Mouse (Mus musculus) hindbrain, postnatal 0 days (tissue): Measurements from ENCODE around the gene Rnf144b. TPM values are rescaled to one million over a fixed set of nuclear protein-coding genes. Genes with fewer than 3 reads are reported as not detected.

ENCODE experiments used
- ATAC-seq: fragments of 200-750 bp; cut with Nextera tagmentation; 2 replicates; pipeline ENCODE4 v1.8.0; 2017; ENCODE audit warnings: mild to moderate bottlenecking, moderate TSS enrichment, moderate library complexity
- DNase-seq: peaks from one replicate; pipeline ENCODE4 v3.0.0-alpha.2; 2015; ENCODE audit warnings: low spot score
- H3K27ac ChIP-seq: fragments of 300-500 bp; sonication (generic); 2 replicates; pipeline ENCODE4 v1.5.1; 2014; ENCODE audit warnings: mild to moderate bottlenecking
- H3K27me3 ChIP-seq: fragments of 300-500 bp; sonication (generic); 2 replicates; pipeline ENCODE4 v1.6.1; 2014; ENCODE audit warnings: low read length, mixed read lengths; ENCODE audit not compliant: insufficient read depth
- H3K36me3 ChIP-seq: fragments of 300-500 bp; sonication (generic); 2 replicates; pipeline ENCODE4 v1.6.1; 2014; ENCODE audit warnings: low read length, mixed read lengths; ENCODE audit not compliant: insufficient read depth
- H3K4me1 ChIP-seq: fragments of 300-500 bp; sonication (generic); 2 replicates; pipeline ENCODE4 v1.6.1; 2014; ENCODE audit warnings: antibody characterized with exemption, low read length, mixed read lengths; ENCODE audit not compliant: insufficient read depth
- H3K4me2 ChIP-seq: fragments of 300-500 bp; sonication (generic); 2 replicates; pipeline ENCODE4 v1.6.1; 2014; ENCODE audit warnings: low read depth, mild to moderate bottlenecking, low read length, moderate library complexity, mixed read lengths
- H3K4me3 ChIP-seq: fragments of 300-500 bp; sonication (generic); 2 replicates; pipeline ENCODE4 v1.5.1; 2014; ENCODE audit warnings: low read length
- H3K9ac ChIP-seq: fragments of 300-500 bp; sonication (generic); replicated peaks from 2 replicates; pipeline ENCODE4 v1.6.1; 2014; ENCODE audit warnings: mild to moderate bottlenecking, low read length, moderate library complexity, mixed read lengths
- H3K9me3 ChIP-seq: fragments of 300-500 bp; sonication (generic); 2 replicates; pipeline ENCODE4 v1.6.1; 2016; ENCODE audit warnings: low read length, mixed read lengths
- CTCF ChIP-seq: IDR thresholded peaks from 2 replicates; pipeline ENCODE4 v1.5.1; 2016; ENCODE audit warnings: antibody characterized with exemption, control low read depth, low read depth
- WGBS: fragments of 180-500 bp; shearing (Covaris S2); extraction: QIAGEN DNeasy Blood & Tissue Kit; methylation state at CpG from one replicate; pipeline ENCODE4 v1.1.7; 2014; 5-methylcytosine and 5-hydroxymethylcytosine counted together
- polyA plus RNA-seq: library from polyadenylated mRNA; unstranded; fragments of >200 nt; fragmentation: Nextera tagmentation; extraction: Ambion mirVana; gene quantifications from 2 replicates; pipeline ENCODE4 v1.2.1, GENCODE M21; 2015
- total RNA-seq: library from RNA; depleted of rRNA; stranded (reverse); fragments of >200 nt; gene quantifications from 2 replicates; pipeline ENCODE4 v1.2.3, GENCODE M21; 2014

The Rnf144b gene
- total and polyA plus RNA-seq, 2 experiments from 2014 or later = 1.7 to 2.7 TPM

DNA sequence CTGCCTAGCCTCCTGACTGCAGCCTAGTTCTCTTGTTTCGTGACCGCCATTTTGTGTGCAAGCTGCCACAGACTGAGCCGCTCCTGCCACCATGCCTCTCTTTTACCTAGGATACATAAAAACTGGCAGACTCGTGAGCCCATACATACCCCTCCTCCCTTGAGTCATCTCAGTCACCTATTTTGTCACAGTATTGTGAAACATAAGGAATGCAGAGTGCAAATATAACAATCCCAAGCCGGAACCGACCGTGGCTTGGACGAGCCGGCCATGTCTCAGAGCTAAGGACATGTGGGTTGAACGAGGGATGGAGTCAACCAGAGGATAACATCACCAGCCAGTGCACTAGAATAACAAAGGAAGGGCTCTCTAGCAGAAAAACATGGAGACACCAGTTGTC lies 91.4 kb downstream of the Rnf144b start:
- TF ChIP-seq CTCF = no peak
- WGBS = 97% methylated on average over 10 of the region's 10 CpGs
- Histone ChIP-seq H3K9me3 (no peaks in the 10 kb centered on the region), H3K4me3 (no peak overlapping the region), H3K4me2 (no peak overlapping the region), H3K9ac (no peak overlapping the region), H3K27ac (no peak overlapping the region), H3K4me1 (peaks cover 5% of the 10 kb centered on the region; the same call in 1 of the 2 replicates), H3K36me3 (no peaks in the 10 kb centered on the region), H3K27me3 (no peaks in the 10 kb centered on the region)
- DNase-seq = no peak
- ATAC-seq = no peak

DNA sequence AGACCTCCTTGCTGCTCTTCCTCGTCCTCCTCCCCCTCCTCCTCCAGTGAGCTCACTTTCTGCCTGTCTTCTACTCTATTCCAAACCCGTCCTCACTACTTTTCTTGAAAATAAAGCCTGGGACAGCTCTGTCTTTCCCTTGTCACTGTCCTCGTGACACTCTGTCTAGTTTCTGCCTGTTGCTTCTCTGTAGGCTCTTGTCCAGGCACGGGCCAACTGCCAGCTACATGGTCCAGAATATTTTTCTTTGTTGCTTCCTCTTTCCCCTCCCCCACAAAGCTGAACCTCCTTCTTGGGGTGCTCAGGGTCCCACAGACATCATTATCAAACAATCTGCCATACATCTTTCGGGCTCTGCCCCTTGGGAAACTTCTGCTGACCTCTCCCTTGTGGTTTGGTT lies 92.4 kb downstream of the Rnf144b start:
- WGBS = 55% methylated on average over 5 of the region's 5 CpGs
- H3K27me3 ChIP-seq = no peaks in the 10 kb centered on the region
- H3K4me2 ChIP-seq = no peak overlapping the region
- TF ChIP-seq CTCF = no peak
- no peak overlapping the region for H3K4me3 ChIP-seq
- H3K9ac ChIP-seq = no peak overlapping the region
- ATAC-seq (no peak), DNase-seq (no peak)
- H3K27ac ChIP-seq = no peak overlapping the region
- H3K36me3 ChIP-seq = no peaks in the 10 kb centered on the region
- peaks cover 5% of the 10 kb centered on the region; the same call in 1 of the 2 replicates for H3K4me1 ChIP-seq
- H3K9me3 ChIP-seq = no peaks in the 10 kb centered on the region

GRCm38 (mm10) chr13:47215815-47216585 lies 93.5 kb downstream of the Rnf144b start:
- H3K4me2 ChIP-seq = no peak overlapping the region
- ATAC-seq (no peak), DNase-seq (no peak)
- peaks cover 5% of the 10 kb centered on the region; the same call in 1 of the 2 replicates for H3K4me1 ChIP-seq
- no peaks in the 10 kb centered on the region for H3K27me3 ChIP-seq
- no peak for TF ChIP-seq CTCF
- H3K9me3 ChIP-seq = no peaks in the 10 kb centered on the region
- 82% methylated on average over 20 of the region's 20 CpGs for WGBS
- no peak overlapping the region for H3K4me3 ChIP-seq
- H3K9ac ChIP-seq = no peak overlapping the region
- no peaks in the 10 kb centered on the region for H3K36me3 ChIP-seq
- H3K27ac ChIP-seq = no peak overlapping the region

- 62% methylated on average over 5 of the region's 5 CpGs for WGBS
- Histone ChIP-seq H3K27ac (no peak overlapping the region), H3K9ac (no peak overlapping the region), H3K9me3 (no peaks in the 10 kb centered on the region), H3K4me1 (peaks cover 5% of the 10 kb centered on the region; the same call in 1 of the 2 replicates), H3K4me2 (no peak overlapping the region), H3K36me3 (no peaks in the 10 kb centered on the region), H3K27me3 (no peaks in the 10 kb centered on the region), H3K4me3 (no peak overlapping the region)
- no peak for ATAC-seq
- DNase-seq = no peak
- TF ChIP-seq CTCF = no peak
Observed at GRCm38 (mm10) chr13:47217107-47217571, 94.7 kb downstream of the Rnf144b start.

- WGBS = 71% methylated on average over 6 of the region's 6 CpGs
- Histone ChIP-seq H3K27ac (no peak overlapping the region), H3K4me3 (no peak overlapping the region), H3K9me3 (no peaks in the 10 kb centered on the region), H3K9ac (no peak overlapping the region), H3K36me3 (no peaks in the 10 kb centered on the region), H3K27me3 (no peaks in the 10 kb centered on the region), H3K4me1 (peaks cover 5% of the 10 kb centered on the region; the same call in 1 of the 2 replicates), H3K4me2 (no peak overlapping the region)
- no peak for DNase-seq
- no peak for TF ChIP-seq CTCF
- no peak for ATAC-seq
Observed at GRCm38 (mm10) chr13:47218351-47218750, 95.9 kb downstream of the Rnf144b start.

DNA sequence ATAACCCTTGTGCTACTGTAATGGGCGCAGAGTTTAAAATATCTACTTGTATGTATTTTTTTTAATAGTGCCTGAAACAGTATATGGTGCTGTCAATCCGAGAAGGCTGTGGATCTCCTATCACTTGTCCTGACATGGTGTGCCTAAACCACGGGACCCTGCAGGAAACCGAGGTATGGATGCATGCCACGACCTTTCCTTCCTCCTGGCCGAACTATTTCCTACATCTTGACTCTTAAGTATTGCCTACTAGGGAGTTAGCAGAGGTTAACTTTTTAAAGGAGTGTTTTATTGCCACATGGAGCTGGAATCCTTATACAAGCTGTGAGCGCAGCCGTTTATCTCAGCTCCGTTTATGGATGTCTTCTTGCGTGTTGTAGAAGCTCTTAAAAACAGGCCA lies 98.0 kb downstream of the Rnf144b start:
- 91% methylated on average over 10 of the region's 10 CpGs for WGBS
- Histone ChIP-seq H3K4me2 (no peak overlapping the region), H3K36me3 (no peaks in the 10 kb centered on the region), H3K27me3 (no peaks in the 10 kb centered on the region), H3K27ac (no peak overlapping the region), H3K4me3 (no peak overlapping the region), H3K9me3 (no peaks in the 10 kb centered on the region), H3K4me1 (peaks cover 10% of the 10 kb centered on the region; the same call in 1 of the 2 replicates), H3K9ac (no peak overlapping the region)
- no peak for TF ChIP-seq CTCF
- ATAC-seq = no peak
- DNase-seq = no peak
